Mouse (Mus musculus) midbrain, embryonic 16.5 days (tissue): Measurements from ENCODE around the gene Bola2. TPM values are rescaled to one million over a fixed set of nuclear protein-coding genes. Genes with fewer than 3 reads are reported as not detected.

Source experiments
- ATAC-seq: fragments of 200-750 bp; cut with Nextera tagmentation; 2 replicates; pipeline ENCODE4 v1.8.0; 2017; ENCODE audit warnings: moderate TSS enrichment
- H3K27ac ChIP-seq: fragments of 300-500 bp; sonication (generic); 2 replicates; pipeline ENCODE4 v1.5.1; 2014; ENCODE audit warnings: mild to moderate bottlenecking, low read length, mixed read lengths
- H3K27me3 ChIP-seq: fragments of 300-500 bp; sonication (generic); 2 replicates; pipeline ENCODE4 v1.6.1; 2014; ENCODE audit warnings: low read depth, low read length, mixed read lengths; ENCODE audit not compliant: control insufficient read depth, insufficient read depth
- H3K36me3 ChIP-seq: fragments of 300-500 bp; sonication (generic); 2 replicates; pipeline ENCODE4 v1.6.1; 2014; ENCODE audit warnings: mild to moderate bottlenecking, low read length, moderate library complexity, mixed read lengths; ENCODE audit not compliant: control insufficient read depth, insufficient read depth
- H3K4me1 ChIP-seq: fragments of 300-500 bp; sonication (generic); 2 replicates; pipeline ENCODE4 v1.6.1; 2014; ENCODE audit warnings: mild to moderate bottlenecking, low read length, mixed read lengths; ENCODE audit not compliant: control insufficient read depth, insufficient read depth
- H3K4me2 ChIP-seq: fragments of 300-500 bp; sonication (generic); 2 replicates; pipeline ENCODE4 v1.6.1; 2014; ENCODE audit warnings: mild to moderate bottlenecking, low read length, mixed read lengths
- H3K4me3 ChIP-seq: fragments of 300-500 bp; sonication (generic); 2 replicates; pipeline ENCODE4 v1.5.1; 2014; ENCODE audit warnings: low read depth, mild to moderate bottlenecking, low read length, moderate library complexity, mixed read lengths
- H3K9ac ChIP-seq: fragments of 300-500 bp; sonication (generic); 2 replicates; pipeline ENCODE4 v1.6.1; 2014; ENCODE audit warnings: low read depth, low read length, mixed read lengths
- H3K9me3 ChIP-seq: fragments of 300-500 bp; sonication (generic); replicated peaks from 2 replicates; pipeline ENCODE4 v1.6.1; 2014; ENCODE audit warnings: mild to moderate bottlenecking, low read length, mixed read lengths; ENCODE audit not compliant: control insufficient read depth, poor library complexity, severe bottlenecking
- WGBS: fragments of 180-500 bp; shearing (Covaris S2); extraction: QIAGEN DNeasy Blood & Tissue Kit; methylation state at CpG from one replicate; pipeline ENCODE4 v1.1.7; 2014; 5-methylcytosine and 5-hydroxymethylcytosine counted together
- polyA plus RNA-seq: library from polyadenylated mRNA; unstranded; fragments of >200 nt; fragmentation: Nextera tagmentation; extraction: Ambion mirVana; gene quantifications from 2 replicates; pipeline ENCODE4 v1.2.1, GENCODE M21; 2015

Gene Bola2
- polyA plus RNA-seq, 1 experiment from 2014 or later: 120 TPM

GRCm38 (mm10) chr7:126693781-126694180 lies 1.4 kb upstream of the Bola2 start:
- no peak for ATAC-seq
- H3K4me1 ChIP-seq: peaks cover 24% of the 10 kb centered on the region
- peaks cover 20% of the 10 kb centered on the region for H3K36me3 ChIP-seq
- WGBS: 88% methylated on average over 7 of the region's 7 CpGs
- H3K27ac ChIP-seq: no peak overlapping the region
- no peak overlapping the region for H3K9ac ChIP-seq
- no peak overlapping the region for H3K4me3 ChIP-seq
- H3K27me3 ChIP-seq: no peaks in the 10 kb centered on the region
- H3K9me3 ChIP-seq: no peaks in the 10 kb centered on the region
- peak overlapping the region; percentile 26 for H3K4me2 ChIP-seq

- WGBS: 14% methylated on average over 10 of the region's 10 CpGs
- Histone ChIP-seq H3K36me3 (peaks cover 23% of the 10 kb centered on the region), H3K9me3 (no peaks in the 10 kb centered on the region), H3K9ac (peak overlapping the region; percentile 60), H3K27ac (no peak overlapping the region; the same call in 1 of the 2 replicates), H3K4me1 (peaks cover 24% of the 10 kb centered on the region), H3K27me3 (no peaks in the 10 kb centered on the region), H3K4me3 (peak overlapping the region; percentile 83), H3K4me2 (peak overlapping the region; percentile 67)
- no peak for ATAC-seq
Observed at GRCm38 (mm10) chr7:126694441-126695051, 655 bp upstream of the Bola2 start.

DNA sequence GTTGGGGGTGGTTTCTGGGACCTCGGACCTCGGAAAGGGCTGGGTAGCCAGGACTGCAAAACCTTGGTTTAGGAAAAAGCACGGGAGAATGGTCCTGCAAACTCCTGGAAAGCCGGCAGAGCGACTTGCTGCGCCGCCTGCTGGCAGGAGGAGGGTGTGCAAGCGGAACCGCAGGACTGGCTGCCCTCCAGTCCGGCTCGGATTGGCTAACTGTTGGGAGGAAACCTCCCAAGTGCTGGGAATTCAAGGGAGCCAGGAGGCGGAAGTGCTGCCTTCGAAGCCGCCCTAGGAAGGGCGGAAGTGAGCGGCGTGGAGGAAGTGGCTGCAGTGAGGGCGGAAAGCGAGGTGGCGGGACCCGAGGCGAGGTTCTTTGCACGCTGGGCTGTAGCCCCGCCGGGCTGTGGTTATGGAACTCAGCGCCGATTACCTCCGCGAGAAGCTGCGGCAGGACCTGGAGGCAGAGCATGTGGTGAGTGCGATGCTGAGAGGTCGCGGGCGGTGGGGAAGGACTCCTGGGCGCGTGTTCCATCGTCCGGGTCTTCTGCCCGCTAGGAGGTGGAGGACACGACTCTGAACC lies 518 bp downstream of the Bola2 start, which contains the start of gene Slx1b:
Gene Slx1b, minus strand, starts transcription at position 154 of the 577 bp plus-strand sequence.
- under 1% methylated on average over 40 of the region's 40 CpGs for WGBS
- ATAC-seq: peak; percentile 95
- Histone ChIP-seq H3K4me2 (peak within 1 kb of the TSS; percentile 89), H3K9ac (peak within 1 kb of the TSS; percentile 91), H3K27ac (peak within 1 kb of the TSS; percentile 93), H3K4me1 (peaks cover 24% of the 10 kb centered on the region), H3K9me3 (no peaks in the 10 kb centered on the region), H3K27me3 (no peaks in the 10 kb centered on the region), H3K36me3 (peaks cover 32% of the 10 kb centered on the region), H3K4me3 (peak within 1 kb of the TSS; percentile 83)

DNA sequence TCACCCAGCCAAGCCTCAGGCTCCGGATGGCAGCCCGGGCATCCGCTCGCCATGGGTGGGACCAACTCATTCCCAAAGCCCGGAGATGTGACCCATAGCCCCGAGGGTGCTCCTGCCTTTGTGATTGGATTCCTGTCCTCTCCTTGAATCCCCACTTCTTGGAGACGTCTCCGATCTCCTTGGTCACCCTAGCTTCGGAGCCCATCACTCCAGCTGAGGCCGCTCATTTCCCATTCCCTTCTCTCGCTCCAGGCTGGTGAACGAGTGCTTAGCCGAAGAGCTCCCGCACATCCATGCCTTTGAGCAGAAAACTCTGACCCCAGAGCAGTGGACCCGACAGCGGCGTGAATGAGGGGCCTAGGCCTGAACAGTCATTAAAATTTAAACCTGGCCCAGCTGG lies 1.1 kb downstream of the Bola2 start:
- peaks cover 29% of the 10 kb centered on the region for H3K4me1 ChIP-seq
- H3K4me3 ChIP-seq: peak overlapping the region; percentile 83
- ATAC-seq: no peak
- peak overlapping the region; percentile 86 for H3K9ac ChIP-seq
- H3K4me2 ChIP-seq: peak overlapping the region; percentile 89
- H3K36me3 ChIP-seq: peaks cover 26% of the 10 kb centered on the region
- WGBS: 3% methylated on average over 17 of the region's 17 CpGs
- peak overlapping the region; percentile 77 for H3K27ac ChIP-seq
- no peaks in the 10 kb centered on the region for H3K9me3 ChIP-seq
- no peaks in the 10 kb centered on the region for H3K27me3 ChIP-seq

DNA sequence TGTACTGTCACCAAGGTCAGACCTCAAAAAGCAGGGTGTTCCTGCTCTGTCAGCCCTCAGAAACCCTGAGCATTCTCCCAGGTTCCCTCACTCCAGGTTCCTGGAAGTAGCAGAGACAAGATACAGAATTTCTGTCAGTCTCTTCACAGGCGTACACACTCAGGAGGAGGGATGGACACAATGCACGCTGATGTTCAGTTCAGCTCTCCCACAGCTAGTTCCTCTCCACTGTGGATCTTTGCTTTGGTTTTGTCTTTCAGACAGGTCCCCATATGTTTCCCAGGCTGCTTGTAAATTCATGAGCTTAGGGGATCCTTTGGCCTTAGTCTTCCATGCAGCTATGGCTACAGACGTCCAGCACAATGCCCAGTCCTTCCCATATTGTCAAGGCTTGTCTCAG lies 1.7 kb downstream of the Bola2 start:
- peak overlapping the region; percentile 83 for H3K4me3 ChIP-seq
- peaks cover 35% of the 10 kb centered on the region for H3K4me1 ChIP-seq
- peak overlapping the region; percentile 86; the same call in 1 of the 2 replicates for H3K9ac ChIP-seq
- peak overlapping the region; percentile 89 for H3K4me2 ChIP-seq
- peaks cover 21% of the 10 kb centered on the region for H3K36me3 ChIP-seq
- no peaks in the 10 kb centered on the region for H3K27me3 ChIP-seq
- H3K27ac ChIP-seq: no peak overlapping the region
- H3K9me3 ChIP-seq: no peaks in the 10 kb centered on the region
- WGBS: 74% methylated on average over 3 of the region's 3 CpGs
- ATAC-seq: no peak

GRCm38 (mm10) chr7:126697838-126698237 lies 2.6 kb downstream of the Bola2 start:
- no peak for ATAC-seq
- H3K4me1 ChIP-seq: peaks cover 45% of the 10 kb centered on the region
- H3K27me3 ChIP-seq: no peaks in the 10 kb centered on the region
- 96% methylated on average over 8 of the region's 8 CpGs for whole genome bisulfite sequencing
- H3K36me3 ChIP-seq: peaks cover 15% of the 10 kb centered on the region
- no peak overlapping the region for H3K4me3 ChIP-seq
- no peak overlapping the region for H3K4me2 ChIP-seq
- H3K9ac ChIP-seq: no peak overlapping the region
- no peak overlapping the region for H3K27ac ChIP-seq
- no peaks in the 10 kb centered on the region for H3K9me3 ChIP-seq

DNA sequence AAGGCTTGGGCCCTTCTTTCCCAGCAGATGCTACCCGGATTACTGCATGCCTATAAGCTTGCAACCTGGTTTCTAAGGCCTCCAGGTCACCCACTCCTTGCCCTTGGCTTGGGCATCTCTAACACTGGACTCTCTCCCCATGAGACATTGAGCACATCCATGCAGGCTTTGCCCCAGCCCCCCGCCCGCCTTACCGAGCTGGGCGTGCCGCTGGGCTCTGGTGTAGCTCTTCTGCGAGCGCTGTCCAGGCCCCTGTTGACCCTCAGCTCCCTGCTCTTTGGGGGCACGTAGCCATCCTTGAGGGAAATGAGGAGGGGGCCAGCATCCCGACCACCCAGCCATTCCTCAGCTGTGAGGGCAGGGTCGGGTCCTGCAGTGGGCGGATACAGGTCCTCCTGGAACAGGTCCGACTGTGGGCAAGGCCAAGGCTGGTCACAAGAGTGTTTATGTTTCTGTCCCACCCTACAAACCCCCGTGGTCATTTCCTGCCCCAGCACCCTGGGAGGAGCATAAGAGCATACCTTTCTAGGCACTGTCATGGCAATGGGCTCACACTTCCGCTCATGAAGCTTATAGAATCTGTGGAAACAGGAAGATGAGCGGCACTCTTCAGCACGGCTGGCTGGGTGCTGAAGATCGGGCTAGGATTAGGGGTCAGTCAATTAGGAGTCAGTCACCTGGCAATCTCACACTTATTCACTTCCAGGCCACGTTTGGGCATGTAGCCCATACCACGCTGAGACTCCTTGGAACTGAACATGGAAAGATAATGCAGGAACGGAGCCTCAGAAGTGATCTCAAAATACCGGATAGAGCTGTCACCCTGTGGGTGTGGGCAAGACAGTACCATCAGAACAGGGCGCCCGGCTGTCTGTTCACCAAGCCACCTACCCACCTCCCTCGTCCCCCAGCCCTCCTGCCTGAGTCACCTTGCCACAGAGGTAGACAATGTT lies 5.1 kb downstream of the Bola2 start:
- no peak overlapping the region; the same call in 1 of the 2 replicates for H3K4me2 ChIP-seq
- no peak overlapping the region for H3K27ac ChIP-seq
- peaks cover 45% of the 10 kb centered on the region for H3K4me1 ChIP-seq
- 80% methylated on average over 25 of the region's 25 CpGs for WGBS
- H3K9ac ChIP-seq: no peak overlapping the region
- ATAC-seq: no peak
- H3K27me3 ChIP-seq: no peaks in the 10 kb centered on the region
- no peak overlapping the region for H3K4me3 ChIP-seq
- no peaks in the 10 kb centered on the region for H3K9me3 ChIP-seq
- H3K36me3 ChIP-seq: peaks cover 15% of the 10 kb centered on the region

DNA sequence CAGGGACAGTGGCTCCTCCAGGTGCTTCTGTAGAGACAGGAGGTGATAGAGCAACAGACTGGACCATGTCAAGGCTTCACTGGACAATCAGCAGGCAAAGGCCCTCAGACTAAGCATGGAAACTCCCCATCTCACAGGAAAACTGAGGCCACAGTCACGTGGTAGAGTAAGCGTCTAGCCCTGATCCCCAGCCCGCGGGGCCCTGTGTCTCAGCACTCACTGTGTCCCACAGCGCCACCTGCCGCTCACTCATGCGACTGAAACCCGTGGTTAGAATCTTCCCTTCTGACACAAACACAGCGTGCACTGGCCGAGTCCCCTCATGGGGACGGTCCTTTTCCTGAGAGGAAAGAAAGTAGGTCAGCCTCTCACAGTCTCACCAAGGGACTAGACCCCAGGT lies 5.9 kb downstream of the Bola2 start:
- Histone ChIP-seq H3K4me2 (peak overlapping the region; percentile 42), H3K27me3 (no peaks in the 10 kb centered on the region), H3K4me3 (0 out of 2 replicates have a peak overlapping the region, but pooled peaks have one; percentile 2), H3K27ac (no peak overlapping the region), H3K9ac (peak overlapping the region; percentile 49), H3K36me3 (peaks cover 15% of the 10 kb centered on the region), H3K4me1 (peaks cover 45% of the 10 kb centered on the region), H3K9me3 (no peaks in the 10 kb centered on the region)
- no peak; the same call in 1 of the 2 replicates for ATAC-seq
- WGBS: under 1% methylated on average over 11 of the region's 11 CpGs
